Mouse (Mus musculus): ENCODE measurements around the gene Hes5.

The Hes5 gene

GRCm38 (mm10) chr4:154964581-154965235 is 4.0 kb downstream of the Hes5 start:
- DNase-seq (ENCODE audit: low spot score) = no peak

- no peak for DNase-seq (ENCODE audit: low spot score)
These were observed 5.1 kb downstream of the Hes5 start for GRCm38 (mm10) chr4:154965856-154966255.

GRCm38 (mm10) chr4:154967173-154967572 is 6.5 kb downstream of the Hes5 start:
- DNase-seq (ENCODE audit: low spot score) = peak; percentile 69

- no peak for DNase-seq (ENCODE audit: low spot score)
These were observed 11.8 kb downstream of the Hes5 start for GRCm38 (mm10) chr4:154972546-154972945.

- no peak for DNase-seq (ENCODE audit: low spot score)
These were observed 13.5 kb downstream of the Hes5 start for GRCm38 (mm10) chr4:154974163-154974611.

GRCm38 (mm10) chr4:154980110-154980509 is 19.4 kb downstream of the Hes5 start:
- DNase-seq (ENCODE audit: low spot score) = no peak

- no peak for DNase-seq (ENCODE audit: low spot score)
These were observed 20.4 kb downstream of the Hes5 start for GRCm38 (mm10) chr4:154981076-154981475.

GRCm38 (mm10) chr4:154981530-154981929 is 20.8 kb downstream of the Hes5 start:
- DNase-seq (ENCODE audit: low spot score) = peak; percentile 85

- no peak for DNase-seq (ENCODE audit: low spot score)
These were observed 21.8 kb downstream of the Hes5 start for GRCm38 (mm10) chr4:154982247-154983120.

- no peak for DNase-seq (ENCODE audit: low spot score)
These were observed 23.0 kb downstream of the Hes5 start for GRCm38 (mm10) chr4:154983767-154984166.

GRCm38 (mm10) chr4:154985151-154985777 is 24.5 kb downstream of the Hes5 start:
- DNase-seq (ENCODE audit: low spot score) = no peak

- DNase-seq (ENCODE audit: low spot score) = peak; percentile 89
These were observed 25.4 kb downstream of the Hes5 start for GRCm38 (mm10) chr4:154986096-154986495.

GRCm38 (mm10) chr4:154986750-154987149 is 26.0 kb downstream of the Hes5 start:
- DNase-seq (ENCODE audit: low spot score) = no peak

- no peak for DNase-seq (ENCODE audit: low spot score)
These were observed 34.2 kb downstream of the Hes5 start for GRCm38 (mm10) chr4:154994876-154995275.

GRCm38 (mm10) chr4:154996572-154997154 is 35.9 kb downstream of the Hes5 start:
- no peak for DNase-seq (ENCODE audit: low spot score)

- no peak for DNase-seq (ENCODE audit: low spot score)
These were observed 38.7 kb downstream of the Hes5 start for GRCm38 (mm10) chr4:154999379-154999778.

- DNase-seq (ENCODE audit: low spot score) = no peak
These were observed 44.6 kb downstream of the Hes5 start for GRCm38 (mm10) chr4:155005278-155005677.

- DNase-seq (ENCODE audit: low spot score) = no peak
These were observed 45.6 kb downstream of the Hes5 start for GRCm38 (mm10) chr4:155006296-155006695.

- no peak for DNase-seq (ENCODE audit: low spot score)
These were observed 46.9 kb downstream of the Hes5 start for GRCm38 (mm10) chr4:155007641-155008040.

- no peak for DNase-seq (ENCODE audit: low spot score)
These were observed 47.4 kb downstream of the Hes5 start for GRCm38 (mm10) chr4:155008075-155008474.

GRCm38 (mm10) chr4:155009216-155009615 is 48.5 kb downstream of the Hes5 start:
- no peak for DNase-seq (ENCODE audit: low spot score)

- peak; percentile 54 for DNase-seq (ENCODE audit: low spot score)
These were observed 50.1 kb downstream of the Hes5 start for GRCm38 (mm10) chr4:155010870-155011269.

Data from layer of hippocampus, adult 11-12 months (tissue).